Mouse (Mus musculus) bone marrow, adult 2 months (tissue): ENCODE measurements around the gene Serpinb3b.
"Not testable (repeated sequence)": the region's sequence is repeated elsewhere in the genome, so short reads cannot be mapped to it uniquely, and the experiment has no call there.

ENCODE experiments used
- CTCF ChIP-seq: fragments of 200-500 bp; IDR thresholded peaks from 2 replicates; pipeline ENCODE4 v1.5.1; 2011; ENCODE audit warnings: low read length, control low read depth; ENCODE audit not compliant: control insufficient read depth, insufficient read depth
- POLR2A ChIP-seq: fragments of 200-500 bp; IDR thresholded peaks from 2 replicates; pipeline ENCODE4 v1.6.1; 2011; ENCODE audit warnings: low read depth, mild to moderate bottlenecking, control low read depth, low read length, borderline replicate concordance; ENCODE audit not compliant: control insufficient read depth

DNA sequence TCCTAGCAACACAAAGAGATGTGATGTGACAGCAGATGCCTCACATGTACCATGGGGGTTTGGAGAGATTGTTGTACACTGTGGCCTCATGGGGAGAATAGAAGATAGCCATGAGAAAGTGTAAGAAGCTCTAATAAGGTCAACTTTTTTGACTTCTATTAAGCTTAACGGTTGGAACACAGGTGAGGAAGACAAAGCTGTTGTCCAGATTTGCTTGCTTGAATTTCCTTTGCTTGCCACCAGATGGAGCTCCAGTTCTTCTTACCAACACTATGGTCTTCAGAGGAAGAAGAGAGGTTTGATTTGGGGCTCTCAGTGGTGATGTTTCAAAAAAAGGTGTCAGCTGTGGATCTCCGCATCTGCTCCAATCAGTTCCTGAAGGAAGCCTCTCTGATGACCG, 35.0 kb downstream of the Serpinb3b start:
- not testable (repeated sequence) for TF ChIP-seq POLR2A, CTCF
